Mouse (Mus musculus): ENCODE measurements around the gene Strn. TPM values are rescaled to one million over a fixed set of nuclear protein-coding genes. Genes with fewer than 3 reads are reported as not detected.

The Strn gene
- 5.0 and 5.4 TPM in 2 replicates for polyA plus RNA-seq (2015; fragmentation: Nextera tagmentation; extraction: Ambion mirVana)

GRCm38 (mm10) chr17:78737096-78737495, at the start of gene Strn:
Strn (minus strand) TSS chr17:78737196.
- H3K4me2 ChIP-seq: peak within 1 kb of the TSS; percentile 74
- ATAC-seq (ENCODE audit: insufficient number of reproducible peaks, low FRiP score, low TSS enrichment, low read depth): no peak
- no peaks in the 10 kb centered on the region for H3K36me3 ChIP-seq
- H3K9me3 ChIP-seq: no peaks in the 10 kb centered on the region
- peak within 1 kb of the TSS; percentile 98 for H3K9ac ChIP-seq
- H3K4me1 ChIP-seq: peaks cover 18% of the 10 kb centered on the region
- 27% methylated on average over 4 of the region's 4 CpGs for WGBS
- H3K27ac ChIP-seq: peak within 1 kb of the TSS; percentile 94
- H3K27me3 ChIP-seq: no peaks in the 10 kb centered on the region
- peak within 1 kb of the TSS; percentile 98 for H3K4me3 ChIP-seq

GRCm38 (mm10) chr17:78778765-78779164, 41.8 kb upstream of the Strn start:
- no peaks in the 10 kb centered on the region for H3K27me3 ChIP-seq

GRCm38 (mm10) chr17:78772317-78772716, 35.3 kb upstream of the Strn start:
- ATAC-seq (ENCODE audit: insufficient number of reproducible peaks, low FRiP score, low TSS enrichment, low read depth): no peak
- Histone ChIP-seq H3K4me3 (no peak overlapping the region), H3K9ac (no peak overlapping the region), H3K4me2 (no peak overlapping the region), H3K4me1 (no peaks in the 10 kb centered on the region), H3K27me3 (no peaks in the 10 kb centered on the region), H3K36me3 (peaks cover 44% of the 10 kb centered on the region), H3K9me3 (no peaks in the 10 kb centered on the region), H3K27ac (no peak overlapping the region)
- 95% methylated on average over 2 of the region's 2 CpGs for WGBS

More at GRCm38 (mm10) chr17:78778765-78779164, 41.8 kb upstream of the Strn start:
- no peak for ATAC-seq (ENCODE audit: insufficient number of reproducible peaks, low FRiP score, low TSS enrichment, low read depth)
- Histone ChIP-seq H3K4me1 (no peaks in the 10 kb centered on the region), H3K9ac (no peak overlapping the region), H3K4me3 (no peak overlapping the region), H3K36me3 (peaks cover 25% of the 10 kb centered on the region; the same call in 1 of the 2 replicates), H3K4me2 (no peak overlapping the region), H3K9me3 (no peaks in the 10 kb centered on the region), H3K27ac (no peak overlapping the region)
- WGBS: 98% methylated on average over 1 of the region's 1 CpGs

- no peak for ATAC-seq (ENCODE audit: insufficient number of reproducible peaks, low FRiP score, low TSS enrichment, low read depth)
- H3K27me3 ChIP-seq: no peaks in the 10 kb centered on the region
- H3K27ac ChIP-seq: no peak overlapping the region
- no peaks in the 10 kb centered on the region for H3K4me1 ChIP-seq
- H3K36me3 ChIP-seq: peaks cover 42% of the 10 kb centered on the region
- 76% methylated on average over 7 of the region's 7 CpGs for WGBS
- no peak overlapping the region for H3K4me3 ChIP-seq
- no peak overlapping the region for H3K9ac ChIP-seq
- H3K9me3 ChIP-seq: no peaks in the 10 kb centered on the region
- H3K4me2 ChIP-seq: no peak overlapping the region
Observed at GRCm38 (mm10) chr17:78770932-78771331, 33.9 kb upstream of the Strn start.

GRCm38 (mm10) chr17:78769341-78769740, 32.3 kb upstream of the Strn start:
- no peak overlapping the region for H3K27ac ChIP-seq
- H3K4me2 ChIP-seq: no peak overlapping the region
- H3K4me3 ChIP-seq: no peak overlapping the region
- 79% methylated on average over 3 of the region's 3 CpGs for WGBS
- no peaks in the 10 kb centered on the region for H3K9me3 ChIP-seq
- peaks cover 54% of the 10 kb centered on the region for H3K36me3 ChIP-seq
- no peak for ATAC-seq (ENCODE audit: insufficient number of reproducible peaks, low FRiP score, low TSS enrichment, low read depth)
- no peaks in the 10 kb centered on the region for H3K27me3 ChIP-seq
- H3K4me1 ChIP-seq: no peaks in the 10 kb centered on the region
- no peak overlapping the region for H3K9ac ChIP-seq

- H3K9ac ChIP-seq: no peak overlapping the region
- no peak overlapping the region for H3K27ac ChIP-seq
- no peak overlapping the region for H3K4me2 ChIP-seq
- no peak overlapping the region for H3K4me3 ChIP-seq
- peaks cover 58% of the 10 kb centered on the region for H3K36me3 ChIP-seq
- no peaks in the 10 kb centered on the region for H3K9me3 ChIP-seq
- no peaks in the 10 kb centered on the region for H3K27me3 ChIP-seq
- no peak for ATAC-seq (ENCODE audit: insufficient number of reproducible peaks, low FRiP score, low TSS enrichment, low read depth)
- WGBS: 69% methylated on average over 2 of the region's 2 CpGs
- H3K4me1 ChIP-seq: no peaks in the 10 kb centered on the region
Observed at GRCm38 (mm10) chr17:78768937-78769336, 31.9 kb upstream of the Strn start.

GRCm38 (mm10) chr17:78767546-78767945, 30.6 kb upstream of the Strn start:
- Histone ChIP-seq H3K4me2 (no peak overlapping the region), H3K4me3 (no peak overlapping the region), H3K9ac (no peak overlapping the region), H3K27me3 (no peaks in the 10 kb centered on the region), H3K4me1 (no peaks in the 10 kb centered on the region), H3K36me3 (peaks cover 53% of the 10 kb centered on the region), H3K9me3 (no peaks in the 10 kb centered on the region), H3K27ac (no peak overlapping the region)
- WGBS: 73% methylated on average over 8 of the region's 8 CpGs
- ATAC-seq (ENCODE audit: insufficient number of reproducible peaks, low FRiP score, low TSS enrichment, low read depth): no peak

GRCm38 (mm10) chr17:78766084-78766483, 29.1 kb upstream of the Strn start:
- no peak overlapping the region for H3K4me2 ChIP-seq
- 84% methylated on average over 7 of the region's 7 CpGs for WGBS
- no peak overlapping the region for H3K4me3 ChIP-seq
- peaks cover 51% of the 10 kb centered on the region for H3K36me3 ChIP-seq
- no peaks in the 10 kb centered on the region for H3K9me3 ChIP-seq
- no peaks in the 10 kb centered on the region for H3K4me1 ChIP-seq
- no peak overlapping the region for H3K27ac ChIP-seq
- no peak overlapping the region for H3K9ac ChIP-seq
- ATAC-seq (ENCODE audit: insufficient number of reproducible peaks, low FRiP score, low TSS enrichment, low read depth): no peak
- H3K27me3 ChIP-seq: no peaks in the 10 kb centered on the region

- H3K9ac ChIP-seq: no peak overlapping the region
- H3K36me3 ChIP-seq: peaks cover 42% of the 10 kb centered on the region
- WGBS: 81% methylated on average over 5 of the region's 5 CpGs
- no peaks in the 10 kb centered on the region for H3K4me1 ChIP-seq
- ATAC-seq (ENCODE audit: insufficient number of reproducible peaks, low FRiP score, low TSS enrichment, low read depth): no peak
- H3K9me3 ChIP-seq: no peaks in the 10 kb centered on the region
- H3K27ac ChIP-seq: no peak overlapping the region
- no peak overlapping the region for H3K4me2 ChIP-seq
- H3K4me3 ChIP-seq: no peak overlapping the region
- no peaks in the 10 kb centered on the region for H3K27me3 ChIP-seq
Observed at GRCm38 (mm10) chr17:78763272-78763671, 26.3 kb upstream of the Strn start.

- peaks cover 37% of the 10 kb centered on the region for H3K36me3 ChIP-seq
Observed at GRCm38 (mm10) chr17:78752938-78753655, 16.1 kb upstream of the Strn start.

GRCm38 (mm10) chr17:78752064-78752463, 15.1 kb upstream of the Strn start:
- Histone ChIP-seq H3K27ac (no peak overlapping the region), H3K36me3 (peaks cover 30% of the 10 kb centered on the region), H3K4me3 (no peak overlapping the region), H3K9ac (no peak overlapping the region), H3K27me3 (no peaks in the 10 kb centered on the region), H3K4me2 (no peak overlapping the region), H3K4me1 (no peaks in the 10 kb centered on the region), H3K9me3 (no peaks in the 10 kb centered on the region)
- WGBS: 68% methylated on average over 10 of the region's 10 CpGs
- ATAC-seq (ENCODE audit: insufficient number of reproducible peaks, low FRiP score, low TSS enrichment, low read depth): no peak

More at GRCm38 (mm10) chr17:78752938-78753655, 16.1 kb upstream of the Strn start:
- Histone ChIP-seq H3K27me3 (no peaks in the 10 kb centered on the region), H3K4me1 (no peaks in the 10 kb centered on the region), H3K27ac (no peak overlapping the region), H3K9ac (no peak overlapping the region), H3K9me3 (no peaks in the 10 kb centered on the region), H3K4me3 (no peak overlapping the region), H3K4me2 (no peak overlapping the region)
- WGBS: 58% methylated on average over 17 of the region's 17 CpGs
- no peak for ATAC-seq (ENCODE audit: insufficient number of reproducible peaks, low FRiP score, low TSS enrichment, low read depth)

GRCm38 (mm10) chr17:78748440-78748839, 11.4 kb upstream of the Strn start:
- no peak overlapping the region for H3K9ac ChIP-seq
- no peaks in the 10 kb centered on the region for H3K9me3 ChIP-seq
- no peak for ATAC-seq (ENCODE audit: insufficient number of reproducible peaks, low FRiP score, low TSS enrichment, low read depth)
- H3K4me2 ChIP-seq: no peak overlapping the region
- peaks cover 14% of the 10 kb centered on the region for H3K36me3 ChIP-seq
- no peak overlapping the region for H3K4me3 ChIP-seq
- H3K27ac ChIP-seq: no peak overlapping the region
- H3K4me1 ChIP-seq: no peaks in the 10 kb centered on the region
- WGBS: 68% methylated on average over 9 of the region's 9 CpGs
- H3K27me3 ChIP-seq: no peaks in the 10 kb centered on the region
